Mouse (Mus musculus): ENCODE measurements around the gene Dspp. TPM values are rescaled to one million over a fixed set of nuclear protein-coding genes. Genes with fewer than 3 reads are reported as not detected.
A peak's percentile ranks its signal among the peaks of the same experiment; 100 is the strongest.

Dspp gene
- polyA plus RNA-seq, 1 experiment from 2014 or later = not detected

DNA sequence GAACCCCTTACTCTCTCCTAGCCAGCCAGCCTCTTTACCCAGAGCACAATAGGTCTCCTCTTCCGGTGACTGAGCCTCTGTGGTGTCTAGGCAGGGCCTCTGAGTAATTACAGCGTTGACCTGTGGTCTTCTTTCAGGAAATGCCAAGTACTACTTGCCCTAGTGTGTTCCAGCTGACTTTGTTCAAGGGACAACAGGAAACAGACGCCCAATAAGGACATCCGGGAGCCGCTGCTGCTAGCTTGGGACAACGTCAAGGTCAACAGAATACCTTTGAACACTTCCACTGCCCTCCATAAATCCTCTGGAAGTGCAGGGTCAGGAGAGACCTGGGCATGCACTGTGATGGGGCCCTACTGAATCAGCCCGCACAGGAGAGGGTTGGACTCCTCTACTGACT lies 21.2 kb upstream of the Dspp start:
- no peaks in the 10 kb centered on the region for H3K36me3 ChIP-seq
- H3K27me3 ChIP-seq = no peaks in the 10 kb centered on the region
- H3K9ac ChIP-seq = no peak overlapping the region
- 0 out of 2 replicates have a peak, but pooled peaks have one; percentile 39 for ATAC-seq (replicated peaks; ENCODE audit: insufficient number of reproducible peaks, insufficient read depth, low FRiP score, low read depth)
- H3K4me1 ChIP-seq (replicated peaks) = no peaks in the 10 kb centered on the region
- no peaks in the 10 kb centered on the region for H3K9me3 ChIP-seq (replicated peaks)
- no peak overlapping the region for H3K4me3 ChIP-seq
- 54% methylated on average over 7 of the region's 7 CpGs for WGBS
- no peak overlapping the region for H3K4me2 ChIP-seq
- H3K27ac ChIP-seq = no peak overlapping the region

GRCm38 (mm10) chr5:104150196-104150595 lies 20.3 kb upstream of the Dspp start:
- no peak for ATAC-seq (replicated peaks; ENCODE audit: insufficient number of reproducible peaks, insufficient read depth, low FRiP score, low read depth)
- no peak overlapping the region for H3K27ac ChIP-seq
- 82% methylated on average over 6 of the region's 6 CpGs for WGBS

GRCm38 (mm10) chr5:104157701-104158100 lies 12.8 kb upstream of the Dspp start:
- Histone ChIP-seq H3K4me2 (no peak overlapping the region), H3K9me3 (replicated peaks) (no peaks in the 10 kb centered on the region), H3K9ac (no peak overlapping the region), H3K4me3 (no peak overlapping the region), H3K27me3 (no peaks in the 10 kb centered on the region), H3K4me1 (replicated peaks) (0 out of 2 replicates have a peak, but pooled peaks cover 3% of the 10 kb centered on the region), H3K36me3 (no peaks in the 10 kb centered on the region), H3K27ac (no peak overlapping the region)
- ATAC-seq (replicated peaks; ENCODE audit: insufficient number of reproducible peaks, insufficient read depth, low FRiP score, low read depth) = no peak
- WGBS = 70% methylated on average over 7 of the region's 7 CpGs

More at GRCm38 (mm10) chr5:104150196-104150595, 20.3 kb upstream of the Dspp start:
- Histone ChIP-seq H3K4me3 (no peak overlapping the region), H3K9ac (no peak overlapping the region), H3K27me3 (no peaks in the 10 kb centered on the region), H3K4me2 (no peak overlapping the region), H3K4me1 (replicated peaks) (no peaks in the 10 kb centered on the region), H3K9me3 (replicated peaks) (no peaks in the 10 kb centered on the region), H3K36me3 (no peaks in the 10 kb centered on the region)

GRCm38 (mm10) chr5:104158332-104159052 lies 12.0 kb upstream of the Dspp start:
- no peak for ATAC-seq (replicated peaks; ENCODE audit: insufficient number of reproducible peaks, insufficient read depth, low FRiP score, low read depth)
- Histone ChIP-seq H3K4me2 (no peak overlapping the region), H3K36me3 (no peaks in the 10 kb centered on the region), H3K9me3 (replicated peaks) (no peaks in the 10 kb centered on the region), H3K4me3 (no peak overlapping the region), H3K9ac (no peak overlapping the region), H3K27me3 (no peaks in the 10 kb centered on the region), H3K27ac (no peak overlapping the region), H3K4me1 (replicated peaks) (0 out of 2 replicates have a peak, but pooled peaks cover 3% of the 10 kb centered on the region)
- WGBS = 58% methylated on average over 7 of the region's 7 CpGs

DNA sequence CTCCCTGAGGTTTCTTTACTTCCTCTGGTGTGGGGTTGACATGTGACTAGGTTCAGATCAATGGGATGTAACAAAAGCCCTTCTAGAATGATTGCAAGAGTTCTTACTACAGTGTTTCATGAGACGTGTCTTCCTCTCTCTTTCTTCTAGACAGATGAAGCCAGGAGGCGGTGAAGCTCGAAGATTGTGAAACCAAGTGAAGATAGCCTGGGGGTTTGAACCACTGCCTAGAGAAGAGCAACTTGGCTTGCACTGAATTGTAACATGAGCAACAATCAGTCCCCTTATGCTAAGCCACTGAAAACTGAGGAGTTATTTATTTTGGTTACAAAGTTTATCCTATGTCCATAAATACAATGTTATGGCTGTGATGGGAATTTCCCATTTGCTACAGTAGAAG lies 9.9 kb upstream of the Dspp start:
- Histone ChIP-seq H3K9me3 (replicated peaks) (no peaks in the 10 kb centered on the region), H3K36me3 (no peaks in the 10 kb centered on the region), H3K4me1 (replicated peaks) (0 out of 2 replicates have a peak, but pooled peaks cover 3% of the 10 kb centered on the region), H3K27ac (no peak overlapping the region), H3K4me3 (no peak overlapping the region), H3K4me2 (no peak overlapping the region), H3K9ac (no peak overlapping the region), H3K27me3 (no peaks in the 10 kb centered on the region)
- no peak for ATAC-seq (replicated peaks; ENCODE audit: insufficient number of reproducible peaks, insufficient read depth, low FRiP score, low read depth)
- WGBS = 72% methylated on average over 3 of the region's 3 CpGs

- Histone ChIP-seq H3K4me3 (no peak overlapping the region), H3K27ac (no peak overlapping the region), H3K4me2 (no peak overlapping the region), H3K27me3 (no peaks in the 10 kb centered on the region), H3K9ac (no peak overlapping the region), H3K4me1 (replicated peaks) (0 out of 2 replicates have a peak, but pooled peaks cover 3% of the 10 kb centered on the region), H3K9me3 (replicated peaks) (no peaks in the 10 kb centered on the region), H3K36me3 (no peaks in the 10 kb centered on the region)
- no peak for ATAC-seq (replicated peaks; ENCODE audit: insufficient number of reproducible peaks, insufficient read depth, low FRiP score, low read depth)
- 38% methylated on average over 1 of the region's 1 CpGs for WGBS
Observed at GRCm38 (mm10) chr5:104161390-104161789, 9.1 kb upstream of the Dspp start.

GRCm38 (mm10) chr5:104163536-104163935 lies 7.0 kb upstream of the Dspp start:
- Histone ChIP-seq H3K36me3 (no peaks in the 10 kb centered on the region), H3K4me2 (no peak overlapping the region), H3K4me3 (no peak overlapping the region), H3K27ac (no peak overlapping the region), H3K27me3 (no peaks in the 10 kb centered on the region), H3K9ac (no peak overlapping the region), H3K4me1 (replicated peaks) (0 out of 2 replicates have a peak, but pooled peaks cover 2% of the 10 kb centered on the region), H3K9me3 (replicated peaks) (no peaks in the 10 kb centered on the region)
- ATAC-seq (replicated peaks; ENCODE audit: insufficient number of reproducible peaks, insufficient read depth, low FRiP score, low read depth) = no peak
- WGBS = 81% methylated on average over 4 of the region's 4 CpGs

DNA sequence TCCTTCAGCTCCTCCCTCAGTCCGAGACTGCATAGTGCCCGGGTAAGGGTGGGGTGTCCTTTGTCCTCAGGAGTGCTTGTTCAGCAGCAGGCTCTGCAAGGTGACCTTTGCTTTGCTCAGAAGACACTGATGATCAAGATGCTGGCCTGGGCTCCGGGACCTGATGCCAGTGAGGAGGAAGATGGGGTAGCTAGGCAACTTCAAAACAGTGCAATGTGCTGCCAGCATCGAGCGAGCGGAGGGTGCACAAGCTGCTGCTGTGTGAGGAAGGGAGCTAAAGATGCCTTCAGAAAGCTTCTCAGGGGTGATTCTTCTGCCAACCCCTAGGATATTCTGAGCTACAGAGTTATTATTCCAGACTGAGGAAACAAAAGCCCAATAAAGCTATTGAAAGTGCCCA lies 2.6 kb downstream of the Dspp start:
- no peak for ATAC-seq (replicated peaks; ENCODE audit: insufficient number of reproducible peaks, insufficient read depth, low FRiP score, low read depth)
- WGBS = 70% methylated on average over 6 of the region's 6 CpGs
- no peaks in the 10 kb centered on the region for H3K4me1 ChIP-seq (replicated peaks)

GRCm38 (mm10) chr5:104183743-104184142 lies 13.2 kb downstream of the Dspp start:
- H3K4me3 ChIP-seq = no peak overlapping the region
- no peaks in the 10 kb centered on the region for H3K4me1 ChIP-seq (replicated peaks)
- no peak overlapping the region for H3K9ac ChIP-seq
- H3K4me2 ChIP-seq = no peak overlapping the region
- no peaks in the 10 kb centered on the region for H3K27me3 ChIP-seq
- H3K9me3 ChIP-seq (replicated peaks) = peaks cover 11% of the 10 kb centered on the region
- no peak for ATAC-seq (replicated peaks; ENCODE audit: insufficient number of reproducible peaks, insufficient read depth, low FRiP score, low read depth)
- WGBS = 71% methylated on average over 1 of the region's 1 CpGs
- H3K27ac ChIP-seq = no peak overlapping the region
- H3K36me3 ChIP-seq = no peaks in the 10 kb centered on the region

More for the DNA sequence above, 2.6 kb downstream of the Dspp start:
- Histone ChIP-seq H3K4me2 (no peak overlapping the region), H3K36me3 (no peaks in the 10 kb centered on the region), H3K9me3 (replicated peaks) (no peaks in the 10 kb centered on the region; the same call in 1 of the 2 replicates), H3K9ac (no peak overlapping the region), H3K4me3 (no peak overlapping the region), H3K27ac (no peak overlapping the region), H3K27me3 (no peaks in the 10 kb centered on the region)

DNA sequence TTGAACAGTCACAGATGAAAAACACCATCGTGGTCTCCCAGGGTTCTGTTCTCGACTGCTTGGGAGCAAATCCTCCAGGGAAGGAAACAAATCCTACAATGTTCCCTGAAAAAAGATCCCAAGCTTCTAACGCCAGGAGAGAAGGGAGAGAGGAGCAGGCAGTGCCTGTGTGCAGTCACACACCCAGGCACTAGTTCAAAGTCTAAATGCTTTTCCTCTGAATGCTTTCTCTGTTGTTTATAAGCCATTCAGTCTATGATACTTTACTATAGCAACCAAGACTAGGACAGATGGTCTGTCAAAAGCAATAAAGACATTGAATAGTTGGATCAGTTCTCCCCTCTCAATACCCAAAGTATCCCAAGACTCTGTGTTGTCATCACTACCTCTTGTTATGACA lies 16.8 kb downstream of the Dspp start:
- H3K36me3 ChIP-seq = no peaks in the 10 kb centered on the region
- no peaks in the 10 kb centered on the region for H3K4me1 ChIP-seq (replicated peaks)
- H3K27me3 ChIP-seq = no peaks in the 10 kb centered on the region
- no peak overlapping the region for H3K9ac ChIP-seq
- H3K4me3 ChIP-seq = no peak overlapping the region
- no peak overlapping the region for H3K27ac ChIP-seq
- 72% methylated on average over 3 of the region's 3 CpGs for WGBS
- H3K4me2 ChIP-seq = no peak overlapping the region
- ATAC-seq (replicated peaks; ENCODE audit: insufficient number of reproducible peaks, insufficient read depth, low FRiP score, low read depth) = no peak
- 0 out of 2 replicates have a peak, but pooled peaks cover 2% of the 10 kb centered on the region for H3K9me3 ChIP-seq (replicated peaks)

DNA sequence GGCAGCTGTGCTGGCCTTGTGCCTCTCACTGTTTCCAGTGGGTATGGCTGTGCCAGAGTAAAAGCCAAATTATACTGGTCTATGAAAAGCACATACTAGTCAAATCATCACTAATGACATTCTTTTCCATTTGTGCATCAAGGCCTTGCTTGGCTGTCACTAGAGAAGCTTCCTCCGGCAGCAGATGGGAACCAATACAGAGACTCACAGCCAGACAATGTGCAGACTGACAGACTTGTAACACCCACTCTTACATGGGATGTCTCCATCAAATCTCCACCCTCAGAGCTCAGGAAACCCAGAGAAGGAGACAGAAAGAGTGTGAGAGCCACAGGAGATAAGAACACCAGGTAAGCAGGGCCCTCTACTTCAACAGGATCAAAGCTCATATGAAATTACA lies 24.6 kb downstream of the Dspp start:
- H3K27me3 ChIP-seq = no peaks in the 10 kb centered on the region
- H3K4me3 ChIP-seq = no peak overlapping the region
- no peak overlapping the region for H3K4me2 ChIP-seq
- H3K9me3 ChIP-seq (replicated peaks) = no peaks in the 10 kb centered on the region
- H3K9ac ChIP-seq = no peak overlapping the region
- no peaks in the 10 kb centered on the region for H3K36me3 ChIP-seq
- ATAC-seq (replicated peaks; ENCODE audit: insufficient number of reproducible peaks, insufficient read depth, low FRiP score, low read depth) = no peak
- no peak overlapping the region for H3K27ac ChIP-seq
- 78% methylated on average over 1 of the region's 1 CpGs for WGBS
- no peaks in the 10 kb centered on the region for H3K4me1 ChIP-seq (replicated peaks)

Data from heart, embryonic 15.5 days (tissue).